Mouse (Mus musculus) right cerebral cortex, postnatal 14 days (tissue): Measurements from ENCODE around the gene 2010111I01Rik.
"Not testable (repeated sequence)": the region's sequence is repeated elsewhere in the genome, so short reads cannot be mapped to it uniquely, and the experiment has no call there.

Experiments used
- DNase-seq: peaks from one replicate; pipeline ENCODE4 v3.0.0; 2022

Gene 2010111I01Rik

GRCm38 (mm10) chr13:63323286-63324075 is 358.8 kb downstream of the 2010111I01Rik start:
- DNase-seq: no peak

- no peak for DNase-seq
Measured at GRCm38 (mm10) chr13:63324311-63324710, 359.6 kb downstream of the 2010111I01Rik start.

GRCm38 (mm10) chr13:63324978-63325848 is 360.5 kb downstream of the 2010111I01Rik start:
- no peak for DNase-seq

GRCm38 (mm10) chr13:63326015-63326414 is 361.3 kb downstream of the 2010111I01Rik start:
- no peak for DNase-seq

- DNase-seq: peak; percentile 44
Measured at GRCm38 (mm10) chr13:63330236-63330860, 365.7 kb downstream of the 2010111I01Rik start.

GRCm38 (mm10) chr13:63331379-63331778 is 366.7 kb downstream of the 2010111I01Rik start:
- peak; percentile 70 for DNase-seq

GRCm38 (mm10) chr13:63332576-63333300 is 368.0 kb downstream of the 2010111I01Rik start:
- no peak for DNase-seq

GRCm38 (mm10) chr13:63335421-63336134 is 370.9 kb downstream of the 2010111I01Rik start:
- no peak for DNase-seq

GRCm38 (mm10) chr13:63336335-63336734 is 371.6 kb downstream of the 2010111I01Rik start:
- no peak for DNase-seq

GRCm38 (mm10) chr13:63337239-63337960 is 372.7 kb downstream of the 2010111I01Rik start:
- DNase-seq: no peak

- no peak for DNase-seq
Measured at GRCm38 (mm10) chr13:63339946-63340345, 375.3 kb downstream of the 2010111I01Rik start.

- DNase-seq: no peak
Measured at GRCm38 (mm10) chr13:63342781-63343180, 378.1 kb downstream of the 2010111I01Rik start.

GRCm38 (mm10) chr13:63344481-63344880 is 379.8 kb downstream of the 2010111I01Rik start:
- no peak for DNase-seq

- DNase-seq: no peak
Measured at GRCm38 (mm10) chr13:63345476-63346225, 381.0 kb downstream of the 2010111I01Rik start.

GRCm38 (mm10) chr13:63347639-63348038 is 382.9 kb downstream of the 2010111I01Rik start:
- DNase-seq: no peak

GRCm38 (mm10) chr13:63350076-63350475 is 385.4 kb downstream of the 2010111I01Rik start:
- no peak for DNase-seq

GRCm38 (mm10) chr13:63353312-63353711 is 388.6 kb downstream of the 2010111I01Rik start:
- DNase-seq: not testable (repeated sequence)

GRCm38 (mm10) chr13:63356101-63356500 is 391.4 kb downstream of the 2010111I01Rik start:
- no peak for DNase-seq

- peak; percentile 54 for DNase-seq
Measured at GRCm38 (mm10) chr13:63356558-63356957, 391.9 kb downstream of the 2010111I01Rik start.

GRCm38 (mm10) chr13:63359393-63359792 is 394.7 kb downstream of the 2010111I01Rik start:
- no peak for DNase-seq
